Mouse (Mus musculus): Measurements from ENCODE around the gene Ctnnd2.

The Ctnnd2 gene

GRCm38 (mm10) chr15:30897342-30897741 lies 724.9 kb downstream of the Ctnnd2 start:
- peak; percentile 65 for DNase-seq

GRCm38 (mm10) chr15:30908027-30908426 lies 735.6 kb downstream of the Ctnnd2 start:
- DNase-seq, result no peak

- DNase-seq, result no peak
Measured at GRCm38 (mm10) chr15:30913360-30913759, 741.0 kb downstream of the Ctnnd2 start.

GRCm38 (mm10) chr15:30925838-30926237 lies 753.4 kb downstream of the Ctnnd2 start:
- DNase-seq, result no peak

GRCm38 (mm10) chr15:30927632-30928031 lies 755.2 kb downstream of the Ctnnd2 start:
- DNase-seq, result peak; percentile 29

- DNase-seq, result no peak
Measured at GRCm38 (mm10) chr15:30931906-30932305, 759.5 kb downstream of the Ctnnd2 start.

- no peak for DNase-seq
Measured at GRCm38 (mm10) chr15:30945863-30946262, 773.5 kb downstream of the Ctnnd2 start.

GRCm38 (mm10) chr15:30958513-30958912 lies 786.1 kb downstream of the Ctnnd2 start:
- no peak for DNase-seq

- no peak for DNase-seq
Measured at GRCm38 (mm10) chr15:30962421-30963160, 790.2 kb downstream of the Ctnnd2 start.

GRCm38 (mm10) chr15:30964046-30964445 lies 791.7 kb downstream of the Ctnnd2 start:
- no peak for DNase-seq

- no peak for DNase-seq
Measured at GRCm38 (mm10) chr15:30964865-30965679, 792.7 kb downstream of the Ctnnd2 start.

- DNase-seq, result no peak
Measured at GRCm38 (mm10) chr15:30966826-30967225, 794.4 kb downstream of the Ctnnd2 start.

- no peak for DNase-seq
Measured at GRCm38 (mm10) chr15:30974436-30974835, 802.0 kb downstream of the Ctnnd2 start.

GRCm38 (mm10) chr15:30974991-30975775 lies 802.8 kb downstream of the Ctnnd2 start:
- DNase-seq, result peak; percentile 37

GRCm38 (mm10) chr15:30977166-30977740 lies 804.9 kb downstream of the Ctnnd2 start:
- no peak for DNase-seq

GRCm38 (mm10) chr15:30986890-30987289 lies 814.5 kb downstream of the Ctnnd2 start:
- no peak for DNase-seq

- DNase-seq, result no peak
Measured at GRCm38 (mm10) chr15:30990421-30991252, 818.2 kb downstream of the Ctnnd2 start.

- no peak for DNase-seq
Measured at GRCm38 (mm10) chr15:30992357-30992756, 820.0 kb downstream of the Ctnnd2 start.

GRCm38 (mm10) chr15:30992901-30993300 lies 820.5 kb downstream of the Ctnnd2 start:
- DNase-seq, result no peak

- DNase-seq, result no peak
Measured at GRCm38 (mm10) chr15:30995346-30995745, 823.0 kb downstream of the Ctnnd2 start.

- DNase-seq, result no peak
Measured at GRCm38 (mm10) chr15:31004468-31004867, 832.1 kb downstream of the Ctnnd2 start.

GRCm38 (mm10) chr15:31004976-31005375 lies 832.6 kb downstream of the Ctnnd2 start:
- no peak for DNase-seq

Data from right cerebral cortex, adult 18-20 months (tissue).